Mouse (Mus musculus): Measurements from ENCODE around the gene Vmn2r116. TPM values are rescaled to one million over a fixed set of nuclear protein-coding genes. Genes with fewer than 3 reads are reported as not detected.
"Not testable (repeated sequence)": the region's sequence is repeated elsewhere in the genome, so short reads cannot be mapped to it uniquely, and the experiment has no call there.

Gene Vmn2r116
- polyA plus RNA-seq (2014; fragmentation: Nextera tagmentation; extraction: Ambion mirVana), result not detected in 2 replicates

- ATAC-seq (ENCODE audit: low read depth), result not testable (repeated sequence)
Observed at GRCm38 (mm10) chr17:23384304-23384703, at the start of gene Vmn2r116. Gene Vmn2r116, plus strand, starts transcription at chr17:23384604.

GRCm38 (mm10) chr17:23343441-23343840 lies 41.0 kb upstream of the Vmn2r116 start, which contains the start of gene Vmn2r115:
Gene Vmn2r115, plus strand, starts transcription at chr17:23343741.
- not testable (repeated sequence) for H3K4me3 ChIP-seq (ENCODE audit: low read depth, low read length); H3K27ac ChIP-seq (replicated peaks; ENCODE audit: low read depth, low read length); ATAC-seq (ENCODE audit: low read depth); H3K9ac ChIP-seq (ENCODE audit: low read depth, low read length); H3K4me1 ChIP-seq (ENCODE audit: control insufficient read depth, insufficient read depth, low read length); H3K9me3 ChIP-seq (ENCODE audit: control insufficient read depth, low read length); DNase-seq (ENCODE audit: low spot score); H3K27me3 ChIP-seq (replicated peaks; ENCODE audit: control insufficient read depth, insufficient read depth, low read length); H3K4me2 ChIP-seq (ENCODE audit: low read depth, low read length); H3K36me3 ChIP-seq (ENCODE audit: control insufficient read depth, insufficient read depth, low read length)
- 39% methylated on average over 2 of the region's 2 CpGs for WGBS

More at GRCm38 (mm10) chr17:23384304-23384703, at the start of gene Vmn2r116:
- H3K4me1 ChIP-seq (ENCODE audit: control insufficient read depth, insufficient read depth, low read length); DNase-seq (ENCODE audit: low spot score); H3K9ac ChIP-seq (ENCODE audit: low read depth, low read length); H3K36me3 ChIP-seq (ENCODE audit: control insufficient read depth, insufficient read depth, low read length); H3K4me3 ChIP-seq (ENCODE audit: low read depth, low read length); H3K27me3 ChIP-seq (replicated peaks; ENCODE audit: control insufficient read depth, insufficient read depth, low read length); H3K27ac ChIP-seq (replicated peaks; ENCODE audit: low read depth, low read length); H3K4me2 ChIP-seq (ENCODE audit: low read depth, low read length); H3K9me3 ChIP-seq (ENCODE audit: control insufficient read depth, low read length): not testable (repeated sequence)

DNA sequence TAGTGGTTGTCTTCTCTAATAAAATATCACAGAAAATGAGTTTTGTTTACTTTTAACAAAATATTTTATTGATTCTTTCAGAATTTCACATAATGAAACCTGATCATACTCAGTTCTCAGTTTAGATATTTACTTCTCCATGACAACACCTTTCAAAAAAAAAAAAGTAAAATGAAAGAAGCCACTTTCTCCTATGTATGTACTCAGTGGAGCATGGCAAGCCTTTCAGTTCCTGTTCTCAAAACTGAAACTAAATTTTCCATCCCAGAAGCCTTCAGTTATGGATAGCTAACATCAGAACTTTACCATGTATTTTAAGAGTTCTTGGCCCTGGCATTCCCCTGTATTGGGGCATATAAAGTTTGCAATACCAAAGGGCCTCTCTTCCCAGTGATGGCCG lies 32.8 kb upstream of the Vmn2r116 start:
- 50% methylated on average over 1 of the region's 1 CpGs for WGBS

DNA sequence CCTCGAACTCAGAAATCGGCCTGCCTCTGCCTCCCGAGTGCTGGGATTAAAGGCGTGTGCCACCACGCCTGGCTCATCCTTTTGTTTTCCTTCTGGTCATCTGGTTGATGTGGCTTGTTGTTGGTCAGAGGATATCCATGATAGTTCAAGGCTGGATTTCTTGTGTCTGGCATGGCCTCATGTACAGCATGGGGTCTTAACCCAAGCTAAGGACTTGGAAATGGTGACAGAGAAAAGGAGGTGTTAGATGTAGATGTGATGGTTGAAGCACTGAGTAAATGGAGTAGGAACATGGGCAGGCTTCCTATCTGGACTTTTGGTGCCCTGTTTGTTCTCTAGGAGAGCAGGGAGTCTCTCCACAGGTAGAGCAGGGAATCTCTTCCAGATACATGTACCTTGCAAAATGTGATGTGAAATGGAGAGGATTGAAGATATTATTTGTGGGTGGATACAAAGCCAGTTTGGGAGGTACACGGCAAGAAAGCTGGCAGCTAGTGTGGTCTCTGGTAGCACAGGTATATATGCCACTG lies 48.8 kb downstream of the Vmn2r116 start:
- no peaks in the 10 kb centered on the region for H3K36me3 ChIP-seq (ENCODE audit: control insufficient read depth, insufficient read depth, low read length)
- H3K4me2 ChIP-seq (ENCODE audit: low read depth, low read length), result no peak overlapping the region
- no peak overlapping the region for H3K4me3 ChIP-seq (ENCODE audit: low read depth, low read length)
- no peaks in the 10 kb centered on the region for H3K4me1 ChIP-seq (ENCODE audit: control insufficient read depth, insufficient read depth, low read length)
- H3K9me3 ChIP-seq (ENCODE audit: control insufficient read depth, low read length), result peaks cover 12% of the 10 kb centered on the region; the same call in 1 of the 2 replicates
- 73% methylated on average over 6 of the region's 6 CpGs for whole genome bisulfite sequencing
- ATAC-seq (ENCODE audit: low read depth) (no peak), DNase-seq (ENCODE audit: low spot score) (peak; percentile 7)
- H3K27ac ChIP-seq (replicated peaks; ENCODE audit: low read depth, low read length), result no peak overlapping the region
- no peak overlapping the region for H3K9ac ChIP-seq (ENCODE audit: low read depth, low read length)
- H3K27me3 ChIP-seq (replicated peaks; ENCODE audit: control insufficient read depth, insufficient read depth, low read length), result no peaks in the 10 kb centered on the region

More for the DNA sequence above, 32.8 kb upstream of the Vmn2r116 start:
- ATAC-seq (ENCODE audit: low read depth), result no peak
- Histone ChIP-seq H3K4me2 (ENCODE audit: low read depth, low read length) (no peak overlapping the region), H3K36me3 (ENCODE audit: control insufficient read depth, insufficient read depth, low read length) (no peaks in the 10 kb centered on the region), H3K9me3 (ENCODE audit: control insufficient read depth, low read length) (no peaks in the 10 kb centered on the region), H3K4me3 (ENCODE audit: low read depth, low read length) (no peak overlapping the region), H3K4me1 (ENCODE audit: control insufficient read depth, insufficient read depth, low read length) (no peaks in the 10 kb centered on the region), H3K27ac (replicated peaks; ENCODE audit: low read depth, low read length) (no peak overlapping the region), H3K27me3 (replicated peaks; ENCODE audit: control insufficient read depth, insufficient read depth, low read length) (no peaks in the 10 kb centered on the region), H3K9ac (ENCODE audit: low read depth, low read length) (no peak overlapping the region)
- no peak for DNase-seq (ENCODE audit: low spot score)

Other genes starting within 250 kb of the Vmn2r116 start
- gene Zfp40, start 191.4 kb upstream of the Vmn2r116 start, polyA plus RNA-seq (2014; fragmentation: Nextera tagmentation; extraction: Ambion mirVana), result 13.0 and 13.2 TPM in 2 replicates
- not detected in 2 replicates for gene Vmn2r114, start 72.1 kb upstream of the Vmn2r116 start, polyA plus RNA-seq (2014; fragmentation: Nextera tagmentation; extraction: Ambion mirVana)
- not detected in 2 replicates for gene Vmn2r115, start 40.9 kb upstream of the Vmn2r116 start, polyA plus RNA-seq (2014; fragmentation: Nextera tagmentation; extraction: Ambion mirVana)
- gene Vmn2r117, start 95.1 kb downstream of the Vmn2r116 start, polyA plus RNA-seq (2014; fragmentation: Nextera tagmentation; extraction: Ambion mirVana), result not detected in 2 replicates
- gene Zfp213, start 179.6 kb downstream of the Vmn2r116 start, polyA plus RNA-seq (2014; fragmentation: Nextera tagmentation; extraction: Ambion mirVana), result 17.7 and 18.2 TPM in 2 replicates
- gene Zfp13, start 214.9 kb downstream of the Vmn2r116 start, polyA plus RNA-seq (2014; fragmentation: Nextera tagmentation; extraction: Ambion mirVana), result 11.6 and 11.7 TPM in 2 replicates
- 0.14 TPM in 1 of 2 replicates, not detected in the other for gene Zscan10, start 216.3 kb downstream of the Vmn2r116 start, polyA plus RNA-seq (2014; fragmentation: Nextera tagmentation; extraction: Ambion mirVana)